Mouse (Mus musculus) kidney, adult 11 months (tissue): ENCODE results near the gene Tomm5.
"Not testable (repeated sequence)": the region's sequence is repeated elsewhere in the genome, so short reads cannot be mapped to it uniquely, and the experiment has no call there.

Source experiments
- DNase-seq: peaks from one replicate; pipeline ENCODE4 v3.0.0; 2022

Tomm5 gene

GRCm38 (mm10) chr4:45107601-45108277 is at the start of gene Tomm5:
Gene Tomm5 (minus strand): TSS chr4:45108114.
- DNase-seq, result peak; percentile 93

- DNase-seq, result no peak
Observed at GRCm38 (mm10) chr4:45156433-45156832, 48.5 kb upstream of the Tomm5 start.

GRCm38 (mm10) chr4:45143005-45143404 is 35.1 kb upstream of the Tomm5 start:
- DNase-seq, result no peak

GRCm38 (mm10) chr4:45142411-45142810 is 34.5 kb upstream of the Tomm5 start:
- DNase-seq, result no peak

- DNase-seq, result no peak
Observed at GRCm38 (mm10) chr4:45141835-45142234, 33.9 kb upstream of the Tomm5 start.

GRCm38 (mm10) chr4:45137636-45138035 is 29.7 kb upstream of the Tomm5 start:
- peak; percentile 45 for DNase-seq

- DNase-seq, result peak; percentile 44
Observed at GRCm38 (mm10) chr4:45134471-45134870, 26.6 kb upstream of the Tomm5 start.

GRCm38 (mm10) chr4:45131021-45131420 is 23.1 kb upstream of the Tomm5 start:
- DNase-seq, result no peak

GRCm38 (mm10) chr4:45121311-45121710 is 13.4 kb upstream of the Tomm5 start:
- no peak for DNase-seq

- no peak for DNase-seq
Observed at GRCm38 (mm10) chr4:45108456-45109110, 669 bp upstream of the Tomm5 start.

GRCm38 (mm10) chr4:45107066-45107465 is 848 bp downstream of the Tomm5 start:
- DNase-seq, result peak; percentile 32

- DNase-seq, result no peak
Observed at GRCm38 (mm10) chr4:45106409-45106808, 1.5 kb downstream of the Tomm5 start.

GRCm38 (mm10) chr4:45097198-45097872 is 10.6 kb downstream of the Tomm5 start:
- DNase-seq, result peak; percentile 39

- no peak for DNase-seq
Observed at GRCm38 (mm10) chr4:45084895-45085290, 23.0 kb downstream of the Tomm5 start.

GRCm38 (mm10) chr4:45084021-45084894 is 23.7 kb downstream of the Tomm5 start, which contains the start of gene Fbxo10:
Gene Fbxo10 (minus strand): TSS chr4:45084604.
- DNase-seq, result peak; percentile 86

- DNase-seq, result no peak
Observed at GRCm38 (mm10) chr4:45083487-45083886, 24.4 kb downstream of the Tomm5 start.

GRCm38 (mm10) chr4:45082951-45083350 is 25.0 kb downstream of the Tomm5 start:
- no peak for DNase-seq

GRCm38 (mm10) chr4:45081041-45081440 is 26.9 kb downstream of the Tomm5 start:
- not testable (repeated sequence) for DNase-seq

GRCm38 (mm10) chr4:45073544-45073943 is 34.4 kb downstream of the Tomm5 start:
- DNase-seq, result no peak

- DNase-seq, result no peak
Observed at GRCm38 (mm10) chr4:45072261-45072973, 35.5 kb downstream of the Tomm5 start.

- DNase-seq, result no peak
Observed at GRCm38 (mm10) chr4:45067742-45068141, 40.2 kb downstream of the Tomm5 start.
